Mouse (Mus musculus) ES-Bruce4 (cell line): ENCODE results near the gene Filip1l. TPM values are rescaled to one million over a fixed set of nuclear protein-coding genes. Genes with fewer than 3 reads are reported as not detected.

ENCODE experiments used
- H3K27ac ChIP-seq: 2 replicates; pipeline ENCODE4 v1.5.1; 2012; ENCODE audit warnings: low read length, inconsistent platforms; ENCODE audit not compliant: insufficient read depth
- H3K27me3 ChIP-seq: 2 replicates; pipeline ENCODE4 v1.6.1; 2012; ENCODE audit warnings: mild to moderate bottlenecking, low read length, inconsistent platforms; ENCODE audit not compliant: control insufficient read depth, poor library complexity, insufficient read depth, severe bottlenecking
- H3K36me3 ChIP-seq: 2 replicates; pipeline ENCODE4 v1.6.1; 2012; ENCODE audit warnings: inconsistent platforms, mild to moderate bottlenecking, low read length, moderate library complexity; ENCODE audit not compliant: control insufficient read depth, poor library complexity, insufficient read depth, severe bottlenecking
- H3K4me1 ChIP-seq: one replicate; pipeline ENCODE4 v1.8.1; 2011; ENCODE audit warnings: low read length; ENCODE audit not compliant: control insufficient read depth, insufficient read depth
- H3K4me3 ChIP-seq: 2 replicates; pipeline ENCODE4 v1.5.1; 2011; ENCODE audit warnings: low read depth, mild to moderate bottlenecking, low read length
- H3K9ac ChIP-seq: 2 replicates; pipeline ENCODE4 v1.6.1; 2012; ENCODE audit warnings: low read depth, mild to moderate bottlenecking, inconsistent platforms; ENCODE audit not compliant: poor library complexity, severe bottlenecking
- H3K9me3 ChIP-seq: replicated peaks from 2 replicates; pipeline ENCODE4 v1.6.1; 2012; ENCODE audit warnings: mild to moderate bottlenecking, low read length, inconsistent platforms; ENCODE audit not compliant: control insufficient read depth, poor library complexity, insufficient read depth, severe bottlenecking
- CTCF ChIP-seq: IDR thresholded peaks from one replicate; pipeline ENCODE4 v1.8.1; 2011; ENCODE audit warnings: low read depth, low read length
- EP300 ChIP-seq: IDR thresholded peaks from 2 replicates; pipeline ENCODE4 v1.6.1; 2011; ENCODE audit warnings: low read depth, low read length; ENCODE audit not compliant: insufficient read depth
- POLR2A ChIP-seq: IDR thresholded peaks from one replicate; pipeline ENCODE4 v1.8.1; 2011; ENCODE audit warnings: low read length; ENCODE audit not compliant: insufficient read depth
- polyA plus RNA-seq: library from polyadenylated mRNA; stranded (reverse); fragments of >200 nt; gene quantifications from 2 replicates; pipeline ENCODE4 v1.2.4, GENCODE M21; 2011; ENCODE audit warnings: low read depth; ENCODE audit not compliant: missing spikeins, insufficient read depth, insufficient read length

Gene Filip1l
- polyA plus RNA-seq, 1 experiment = 2.0 TPM

DNA sequence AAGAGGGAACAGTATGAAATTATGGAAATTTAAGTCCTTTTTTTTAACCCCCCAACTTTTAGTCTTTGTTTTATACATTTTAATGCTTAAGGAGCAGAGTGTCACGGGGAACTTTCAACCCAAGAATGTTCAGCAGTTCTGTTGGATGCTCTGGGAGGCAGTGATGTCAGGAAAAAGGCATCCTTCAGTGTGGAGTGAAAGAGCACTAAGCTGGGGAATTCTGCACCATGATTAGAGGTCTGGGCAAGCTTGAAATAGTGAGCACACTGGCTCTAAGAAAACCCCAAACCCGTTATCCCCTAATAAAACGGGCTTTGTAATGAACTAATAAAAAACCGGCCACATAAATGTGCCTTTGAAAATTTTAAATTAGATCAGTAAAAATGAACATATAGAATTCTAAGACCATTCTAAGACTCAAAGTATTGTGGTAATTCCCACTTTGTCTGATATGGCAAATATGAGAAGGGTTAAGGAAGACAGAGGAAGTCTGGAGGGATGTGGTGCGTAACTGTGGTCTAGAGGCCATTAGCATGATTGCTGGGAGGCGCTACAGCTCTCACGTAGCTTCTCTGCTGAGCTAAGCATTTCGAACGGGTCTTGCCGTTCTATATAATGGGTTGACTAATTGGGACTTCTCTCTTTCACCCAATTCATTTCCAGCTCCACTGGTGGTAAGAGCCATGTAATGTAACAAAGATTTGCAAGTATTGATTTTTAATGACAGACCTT is 88.0 kb downstream of the Filip1l start:
- TF ChIP-seq POLR2A (no peak), EP300 (no peak), CTCF (no peak)
- no peaks in the 10 kb centered on the region for H3K36me3 ChIP-seq
- no peaks in the 10 kb centered on the region for H3K9me3 ChIP-seq
- H3K4me1 ChIP-seq = peaks cover 2% of the 10 kb centered on the region
- no peak overlapping the region for H3K9ac ChIP-seq
- H3K27me3 ChIP-seq = no peaks in the 10 kb centered on the region
- H3K4me3 ChIP-seq = no peak overlapping the region
- no peak overlapping the region for H3K27ac ChIP-seq

DNA sequence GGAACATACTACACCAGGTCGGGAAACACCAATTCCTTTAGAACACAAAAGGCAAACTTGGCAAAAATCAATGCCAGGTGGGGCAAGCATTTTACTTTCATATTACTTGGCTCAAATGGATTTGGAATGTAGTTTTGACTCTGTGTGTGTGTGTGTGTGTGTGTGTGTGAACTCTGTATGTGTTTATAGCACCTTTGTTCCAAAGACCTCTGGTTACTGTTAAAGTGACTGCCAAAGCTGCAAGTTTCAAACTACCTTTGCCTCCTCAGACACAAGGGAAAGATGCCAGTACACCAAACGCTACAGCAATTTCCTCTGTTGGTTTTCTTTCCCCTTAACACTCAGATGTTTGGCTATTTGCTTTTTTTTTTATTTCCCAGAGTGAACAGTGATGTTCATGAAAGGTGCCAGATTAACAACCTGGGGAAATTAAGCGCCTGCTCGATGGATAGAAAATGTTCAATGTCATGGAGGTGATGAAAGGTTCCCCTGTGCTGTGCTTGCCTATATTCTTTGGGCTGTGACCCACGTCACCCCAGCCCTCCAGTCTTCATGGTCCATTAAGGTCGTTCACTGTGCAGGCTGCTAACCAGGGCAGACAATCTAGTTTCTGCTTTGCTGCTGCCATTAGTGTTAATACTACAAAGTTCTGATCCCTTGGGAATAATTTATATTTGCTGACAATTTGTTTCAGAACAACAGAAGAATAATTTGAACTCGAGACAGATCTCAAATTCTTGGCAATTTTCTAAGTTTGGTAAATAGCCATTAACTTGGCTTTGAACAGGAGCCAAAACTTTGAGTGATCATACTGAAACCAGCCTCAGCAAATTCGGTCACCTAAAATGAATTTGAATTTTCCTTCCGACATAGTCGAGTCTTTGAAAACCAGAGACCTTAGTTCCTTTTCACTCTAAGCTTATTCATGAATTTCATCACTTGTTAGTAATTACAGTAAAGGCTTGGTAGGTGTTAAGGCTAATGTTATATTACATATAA is 92.5 kb downstream of the Filip1l start:
- TF ChIP-seq POLR2A (no peak), CTCF (no peak), EP300 (no peak)
- no peak overlapping the region for H3K27ac ChIP-seq
- H3K9ac ChIP-seq = no peak overlapping the region
- H3K27me3 ChIP-seq = no peaks in the 10 kb centered on the region
- H3K36me3 ChIP-seq = no peaks in the 10 kb centered on the region
- no peaks in the 10 kb centered on the region for H3K9me3 ChIP-seq
- H3K4me3 ChIP-seq = no peak overlapping the region
- H3K4me1 ChIP-seq = no peaks in the 10 kb centered on the region

DNA sequence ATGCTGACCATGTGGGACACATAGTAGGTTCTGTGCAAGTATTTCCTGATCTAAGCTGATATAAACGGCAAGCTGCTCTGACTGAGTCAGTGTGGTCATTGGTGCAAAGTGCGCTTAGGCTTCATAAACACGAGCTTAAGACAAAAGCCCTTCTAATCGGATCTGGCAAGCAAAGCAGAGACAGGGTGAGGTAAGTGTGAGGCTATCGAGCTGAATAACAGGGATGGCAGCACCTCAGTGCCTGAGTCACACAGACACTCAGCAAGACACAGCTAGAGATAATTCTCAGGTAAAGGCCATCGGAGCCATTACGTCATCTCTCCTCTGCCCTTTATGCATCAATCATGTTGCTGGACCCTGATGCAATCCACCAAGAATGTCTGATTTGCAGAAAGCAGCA is 100.1 kb downstream of the Filip1l start:
- no peaks in the 10 kb centered on the region for H3K27me3 ChIP-seq
- TF ChIP-seq EP300 = no peak
- no peak for TF ChIP-seq POLR2A
- no peak for TF ChIP-seq CTCF
- no peak overlapping the region for H3K4me3 ChIP-seq

DNA sequence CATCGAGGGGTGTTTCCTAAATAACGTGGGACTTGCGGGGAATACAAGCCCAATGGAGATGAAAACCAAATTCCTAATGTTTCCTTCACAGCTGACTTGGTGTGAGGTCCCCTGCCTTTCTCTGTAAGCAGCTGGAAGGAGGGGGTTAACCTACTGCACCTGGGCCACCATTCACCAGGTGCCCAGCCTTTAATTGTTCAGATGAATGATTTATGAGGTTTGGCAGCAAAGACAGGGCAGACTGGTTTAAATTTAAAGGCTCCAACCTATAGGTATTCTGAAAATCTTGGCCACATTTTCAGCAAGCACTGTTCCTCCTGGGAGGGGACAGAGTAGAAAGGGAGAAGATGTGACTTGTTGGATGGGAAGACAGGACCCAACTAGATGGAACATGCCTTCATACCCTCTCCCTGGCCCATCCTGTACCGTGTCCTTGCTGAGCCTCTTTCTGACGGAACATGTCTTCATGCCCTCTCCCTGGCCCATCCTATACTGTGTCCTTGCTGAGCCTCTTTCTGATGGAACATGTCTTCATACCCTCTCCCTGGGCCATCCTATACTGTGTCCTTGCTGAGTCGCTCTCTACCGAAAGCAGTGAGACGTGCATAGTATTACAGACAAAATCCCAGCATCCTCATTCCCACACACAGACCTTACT is 101.3 kb downstream of the Filip1l start:
- H3K36me3 ChIP-seq = no peaks in the 10 kb centered on the region
- H3K27me3 ChIP-seq = no peaks in the 10 kb centered on the region
- TF ChIP-seq CTCF (no peak), EP300 (no peak), POLR2A (no peak)
- no peaks in the 10 kb centered on the region for H3K4me1 ChIP-seq
- no peak overlapping the region for H3K9ac ChIP-seq
- no peak overlapping the region for H3K4me3 ChIP-seq
- H3K27ac ChIP-seq = no peak overlapping the region
- no peaks in the 10 kb centered on the region for H3K9me3 ChIP-seq

More for the DNA sequence above, 100.1 kb downstream of the Filip1l start:
- Histone ChIP-seq H3K27ac (no peak overlapping the region), H3K9me3 (no peaks in the 10 kb centered on the region), H3K36me3 (no peaks in the 10 kb centered on the region), H3K4me1 (no peaks in the 10 kb centered on the region), H3K9ac (no peak overlapping the region)

DNA sequence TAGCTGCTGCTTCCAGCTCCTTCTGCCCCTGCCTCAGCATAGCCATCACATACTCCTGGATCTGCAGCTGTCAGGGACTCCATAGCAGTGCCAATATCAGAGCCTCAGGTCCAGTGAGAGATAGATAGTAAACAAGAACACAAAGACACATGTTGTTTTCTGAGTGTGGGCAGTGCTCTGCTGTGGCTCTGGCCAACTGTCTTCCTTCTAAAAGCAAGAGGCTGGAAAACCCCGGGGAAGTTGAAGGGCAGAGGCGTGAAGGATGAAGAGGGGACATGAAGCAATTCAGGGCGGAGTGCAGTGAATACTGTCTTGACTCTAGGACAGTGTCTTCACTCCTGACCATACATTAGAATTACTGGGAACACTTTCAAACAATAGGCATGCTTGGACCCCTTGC is 102.7 kb downstream of the Filip1l start:
- H3K36me3 ChIP-seq = no peaks in the 10 kb centered on the region
- H3K27me3 ChIP-seq = no peaks in the 10 kb centered on the region
- no peak overlapping the region for H3K4me3 ChIP-seq
- H3K9me3 ChIP-seq = no peaks in the 10 kb centered on the region
- no peaks in the 10 kb centered on the region for H3K4me1 ChIP-seq
- H3K9ac ChIP-seq = no peak overlapping the region
- no peak for TF ChIP-seq POLR2A
- no peak for TF ChIP-seq CTCF
- TF ChIP-seq EP300 = no peak
- no peak overlapping the region for H3K27ac ChIP-seq
